Mouse (Mus musculus) forebrain, embryonic 10.5 days (tissue): ENCODE measurements around the gene F2rl1. TPM values are rescaled to one million over a fixed set of nuclear protein-coding genes. Genes with fewer than 3 reads are reported as not detected.

Source experiments
- DNase-seq: peaks from one replicate; pipeline ENCODE4 v3.0.0-alpha.2; 2017; ENCODE audit warnings: low spot score; ENCODE audit errors: extremely low spot score
- H3K27ac ChIP-seq: fragments of 300-500 bp; sonication (generic); 2 replicates; pipeline ENCODE4 v1.5.1; 2016; ENCODE audit warnings: mild to moderate bottlenecking
- H3K27me3 ChIP-seq: fragments of 300-500 bp; sonication (generic); 2 replicates; pipeline ENCODE4 v1.6.1; 2016; ENCODE audit warnings: mild to moderate bottlenecking; ENCODE audit not compliant: poor library complexity, severe bottlenecking
- H3K36me3 ChIP-seq: fragments of 300-500 bp; sonication (generic); replicated peaks from 2 replicates; pipeline ENCODE4 v1.6.1; 2016; ENCODE audit warnings: mild to moderate bottlenecking, moderate library complexity
- H3K4me1 ChIP-seq: fragments of 300-500 bp; sonication (generic); 2 replicates; pipeline ENCODE4 v1.6.1; 2016
- H3K4me3 ChIP-seq: fragments of 300-500 bp; sonication (generic); 2 replicates; pipeline ENCODE4 v1.5.1; 2016; ENCODE audit warnings: mild to moderate bottlenecking, moderate library complexity
- H3K9me3 ChIP-seq: fragments of 300-500 bp; sonication (generic); 2 replicates; pipeline ENCODE4 v1.6.1; 2016; ENCODE audit warnings: mild to moderate bottlenecking, moderate library complexity
- WGBS: fragments of 180-500 bp; shearing (Covaris S2); methylation state at CpG from one replicate; pipeline ENCODE4 v1.1.7; 2016; 5-methylcytosine and 5-hydroxymethylcytosine counted together
- polyA plus RNA-seq: library from polyadenylated mRNA; unstranded; fragments of >200 nt; fragmentation: Nextera tagmentation; extraction: Ambion mirVana; gene quantifications from 2 replicates; pipeline ENCODE4 v1.2.1, GENCODE M21; 2016

Gene F2rl1
- polyA plus RNA-seq, result 0.16 TPM in 1 of 2 replicates, not detected in the other

GRCm38 (mm10) chr13:95524674-95525491 lies at the start of gene F2rl1:
F2rl1 (minus strand) TSS chr13:95525227.
- WGBS, result under 1% methylated on average over 54 of the region's 54 CpGs
- Histone ChIP-seq H3K4me3 (peak within 1 kb of the TSS; percentile 55), H3K4me1 (peaks cover 20% of the 10 kb centered on the region), H3K36me3 (no peaks in the 10 kb centered on the region), H3K27ac (0 out of 2 replicates have a peak within 1 kb of the TSS, but pooled peaks have one; percentile 25), H3K27me3 (peaks cover 66% of the 10 kb centered on the region), H3K9me3 (no peaks in the 10 kb centered on the region)
- DNase-seq, result peak; percentile 40

GRCm38 (mm10) chr13:95570877-95571276 lies 45.9 kb upstream of the F2rl1 start:
- H3K36me3 ChIP-seq, result no peaks in the 10 kb centered on the region
- no peaks in the 10 kb centered on the region for H3K27me3 ChIP-seq
- H3K27ac ChIP-seq, result no peak overlapping the region
- peaks cover 3% of the 10 kb centered on the region; the same call in 1 of the 2 replicates for H3K9me3 ChIP-seq
- 98% methylated on average over 4 of the region's 4 CpGs for WGBS
- H3K4me3 ChIP-seq, result no peak overlapping the region
- no peak for DNase-seq
- no peaks in the 10 kb centered on the region for H3K4me1 ChIP-seq

DNA sequence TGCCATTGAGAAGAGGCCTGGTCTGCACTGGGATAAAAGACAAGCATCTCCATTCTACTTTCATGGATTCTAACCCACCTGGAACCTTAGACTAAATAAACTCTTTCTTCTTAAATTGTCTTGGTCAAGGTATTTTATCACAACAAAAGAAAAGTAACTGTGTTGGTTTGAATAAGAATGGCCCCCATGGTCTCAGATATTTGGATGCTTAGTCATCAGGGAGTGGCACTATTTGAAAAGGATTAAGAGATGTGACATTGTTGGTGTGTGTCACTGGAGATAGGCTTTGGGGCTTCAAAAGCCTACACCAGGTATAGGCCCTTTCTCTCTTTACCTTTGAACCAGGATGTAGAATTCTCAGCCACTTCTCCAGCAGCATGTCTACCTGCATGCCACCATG lies 44.3 kb upstream of the F2rl1 start:
- H3K27me3 ChIP-seq, result no peaks in the 10 kb centered on the region
- H3K27ac ChIP-seq, result no peak overlapping the region
- no peaks in the 10 kb centered on the region for H3K36me3 ChIP-seq
- DNase-seq, result no peak
- H3K9me3 ChIP-seq, result peaks cover 3% of the 10 kb centered on the region; the same call in 1 of the 2 replicates
- H3K4me3 ChIP-seq, result no peak overlapping the region
- no peaks in the 10 kb centered on the region for H3K4me1 ChIP-seq

DNA sequence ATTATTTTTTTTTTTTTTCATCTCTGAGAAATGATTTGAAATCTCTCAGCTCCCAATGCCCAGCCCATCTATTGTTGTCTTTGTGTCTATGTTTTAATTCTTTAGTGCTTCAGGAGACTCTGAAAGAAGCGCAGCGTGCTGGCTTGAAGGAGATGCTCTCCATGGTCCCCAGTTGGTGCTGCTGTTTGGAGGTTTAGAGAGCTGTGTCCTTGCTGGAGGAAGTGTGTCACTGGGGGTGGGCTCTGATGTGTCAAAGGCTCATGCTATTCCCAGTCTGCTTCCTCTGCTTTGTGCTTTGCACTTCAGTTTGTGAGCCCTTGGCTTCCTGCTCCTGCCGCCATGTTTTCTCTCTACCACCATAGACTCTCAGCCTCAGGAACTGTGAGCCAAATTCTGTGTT lies 43.3 kb upstream of the F2rl1 start:
- no peaks in the 10 kb centered on the region for H3K36me3 ChIP-seq
- no peak overlapping the region for H3K4me3 ChIP-seq
- H3K9me3 ChIP-seq, result peaks cover 3% of the 10 kb centered on the region; the same call in 1 of the 2 replicates
- WGBS, result 97% methylated on average over 3 of the region's 3 CpGs
- H3K27ac ChIP-seq, result no peak overlapping the region
- H3K4me1 ChIP-seq, result no peaks in the 10 kb centered on the region
- H3K27me3 ChIP-seq, result no peaks in the 10 kb centered on the region
- DNase-seq, result no peak

DNA sequence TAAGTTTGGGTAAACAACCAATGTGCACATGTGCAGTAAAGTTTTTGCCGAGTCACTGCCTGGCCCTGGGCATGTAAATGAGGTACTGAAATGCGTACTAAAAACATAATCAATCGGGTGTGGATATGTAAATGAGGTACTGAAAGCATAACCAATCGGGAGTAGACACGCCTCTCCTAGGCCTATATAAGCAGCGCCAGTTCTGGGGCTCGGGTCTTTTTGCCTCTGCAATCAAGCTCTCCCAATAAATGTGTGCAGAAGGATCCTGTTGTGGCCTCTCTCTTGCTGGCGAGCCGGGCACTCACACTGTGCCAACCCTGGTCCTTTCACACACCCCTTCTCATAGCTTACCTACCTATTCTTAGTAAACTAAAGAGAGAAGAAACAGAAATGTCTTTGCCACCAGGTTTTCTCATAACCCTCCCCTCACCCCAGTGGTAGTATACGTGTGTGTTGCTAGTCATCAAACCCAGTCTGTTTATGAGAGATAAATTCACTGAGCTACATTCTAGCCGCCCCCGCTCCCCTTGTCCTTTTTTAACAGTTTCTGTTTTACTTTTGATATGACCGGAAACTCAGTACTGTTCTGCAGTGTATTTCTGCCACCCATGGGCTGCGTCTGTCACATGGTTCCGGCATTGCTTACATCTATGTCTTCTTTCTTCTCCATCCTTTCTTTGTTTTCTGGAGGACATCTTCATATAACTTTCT lies 42.0 kb upstream of the F2rl1 start:
- no peak for DNase-seq
- Histone ChIP-seq H3K4me3 (no peak overlapping the region), H3K4me1 (no peaks in the 10 kb centered on the region), H3K36me3 (no peaks in the 10 kb centered on the region), H3K27ac (no peak overlapping the region), H3K27me3 (no peaks in the 10 kb centered on the region), H3K9me3 (peaks cover 3% of the 10 kb centered on the region; the same call in 1 of the 2 replicates)
- WGBS, result 94% methylated on average over 15 of the region's 15 CpGs

DNA sequence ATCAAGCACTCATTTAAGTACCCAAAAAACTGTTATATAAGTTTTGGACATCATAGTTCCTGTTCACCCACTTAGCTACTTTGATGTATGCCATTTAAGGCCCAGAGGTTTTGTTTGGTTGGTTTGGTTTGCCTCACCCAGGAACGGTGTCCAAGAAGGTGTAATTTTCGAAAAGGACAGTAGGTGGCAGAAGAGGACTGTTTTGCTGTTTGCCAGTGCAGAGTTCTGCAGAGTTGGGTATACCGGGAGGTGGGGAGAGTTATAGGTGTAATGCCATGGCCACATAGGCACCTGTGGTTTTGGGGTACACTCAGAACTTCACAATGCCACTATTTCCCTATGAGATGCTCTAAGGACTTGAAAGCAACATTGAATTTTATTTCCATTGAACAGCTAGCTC lies 38.7 kb upstream of the F2rl1 start:
- WGBS, result 4% methylated on average over 3 of the region's 3 CpGs
- DNase-seq, result peak; percentile 59
- Histone ChIP-seq H3K9me3 (no peaks in the 10 kb centered on the region), H3K4me3 (no peak overlapping the region), H3K36me3 (no peaks in the 10 kb centered on the region), H3K27ac (no peak overlapping the region), H3K27me3 (no peaks in the 10 kb centered on the region), H3K4me1 (no peaks in the 10 kb centered on the region)

GRCm38 (mm10) chr13:95563066-95563610 lies 38.1 kb upstream of the F2rl1 start:
- no peaks in the 10 kb centered on the region for H3K9me3 ChIP-seq
- no peaks in the 10 kb centered on the region for H3K36me3 ChIP-seq
- H3K4me3 ChIP-seq, result no peak overlapping the region
- no peaks in the 10 kb centered on the region for H3K4me1 ChIP-seq
- DNase-seq, result no peak
- no peaks in the 10 kb centered on the region for H3K27me3 ChIP-seq
- WGBS, result 75% methylated on average over 10 of the region's 10 CpGs
- H3K27ac ChIP-seq, result no peak overlapping the region

DNA sequence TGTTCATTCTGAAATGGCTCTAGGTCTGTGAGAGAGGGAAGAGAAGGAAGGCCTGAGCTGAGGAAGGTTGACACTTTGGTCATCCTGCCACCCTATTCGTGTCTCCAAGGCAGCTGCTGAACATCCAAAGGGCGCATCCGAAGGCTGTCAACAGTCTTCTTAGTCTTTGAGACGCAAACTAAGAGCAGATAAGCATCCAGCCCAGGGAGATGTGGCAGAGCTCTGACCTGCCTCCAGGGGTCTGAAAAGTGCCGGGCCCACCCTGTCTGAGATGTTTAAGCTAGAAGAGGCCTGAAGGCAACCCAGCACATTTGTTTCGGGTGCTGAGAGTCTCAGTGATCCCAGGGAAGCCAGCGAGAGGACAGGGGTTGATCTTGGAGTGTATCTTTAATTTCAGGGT lies 32.3 kb upstream of the F2rl1 start:
- no peak overlapping the region for H3K27ac ChIP-seq
- H3K4me1 ChIP-seq, result no peaks in the 10 kb centered on the region
- DNase-seq, result no peak

GRCm38 (mm10) chr13:95553885-95554492 lies 29.0 kb upstream of the F2rl1 start:
- Histone ChIP-seq H3K9me3 (no peaks in the 10 kb centered on the region), H3K4me3 (no peak overlapping the region), H3K27me3 (0 out of 2 replicates have a peak, but pooled peaks cover 4% of the 10 kb centered on the region), H3K4me1 (peaks cover 10% of the 10 kb centered on the region), H3K27ac (no peak overlapping the region), H3K36me3 (no peaks in the 10 kb centered on the region)
- no peak for DNase-seq
- WGBS, result 85% methylated on average over 11 of the region's 11 CpGs

More for the DNA sequence above, 32.3 kb upstream of the F2rl1 start:
- Histone ChIP-seq H3K9me3 (no peaks in the 10 kb centered on the region), H3K36me3 (no peaks in the 10 kb centered on the region), H3K4me3 (no peak overlapping the region), H3K27me3 (no peaks in the 10 kb centered on the region)
- WGBS, result 81% methylated on average over 7 of the region's 7 CpGs

DNA sequence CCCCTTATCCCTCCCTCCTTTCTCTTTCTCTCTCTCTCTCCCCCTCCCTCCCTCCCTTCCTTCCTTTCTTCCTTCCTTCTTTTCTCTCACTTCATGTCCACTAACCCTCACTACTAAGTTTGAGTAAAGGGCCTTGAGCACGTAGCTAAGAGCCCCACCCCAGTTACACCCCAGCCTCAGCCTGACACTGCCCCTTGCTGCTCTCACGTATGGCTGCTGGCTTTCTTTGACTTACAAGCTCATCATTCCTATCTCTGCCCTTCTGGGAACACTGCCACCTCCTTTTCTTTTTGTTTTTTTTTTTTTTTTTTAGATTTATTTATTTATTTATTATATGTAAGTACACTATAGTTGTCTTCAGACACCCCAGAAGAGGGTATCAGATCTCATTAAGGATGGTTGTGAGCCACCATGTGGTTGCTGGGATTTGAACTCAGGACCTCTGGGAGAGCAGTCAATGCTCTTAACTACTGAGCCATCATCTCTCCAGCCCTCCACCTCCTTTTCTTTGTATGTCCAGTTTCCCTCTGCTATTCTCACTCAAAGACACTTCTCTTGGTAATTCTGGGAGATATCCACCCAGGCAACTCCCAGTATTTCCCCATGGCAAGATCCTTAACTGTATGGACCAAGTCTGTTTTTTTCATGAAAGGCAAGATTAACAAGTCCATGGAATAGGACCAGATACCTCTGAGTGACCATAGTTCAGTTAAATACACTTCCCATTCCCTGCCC lies 25.8 kb upstream of the F2rl1 start:
- Histone ChIP-seq H3K36me3 (no peaks in the 10 kb centered on the region), H3K4me1 (peaks cover 38% of the 10 kb centered on the region), H3K27ac (no peak overlapping the region), H3K4me3 (no peak overlapping the region), H3K9me3 (no peaks in the 10 kb centered on the region), H3K27me3 (peaks cover 11% of the 10 kb centered on the region; the same call in 1 of the 2 replicates)
- WGBS, result 83% methylated on average over 2 of the region's 2 CpGs
- DNase-seq, result no peak

GRCm38 (mm10) chr13:95549421-95549820 lies 24.4 kb upstream of the F2rl1 start:
- WGBS, result 14% methylated on average over 3 of the region's 3 CpGs

GRCm38 (mm10) chr13:95548856-95549255 lies 23.8 kb upstream of the F2rl1 start:
- peak overlapping the region; percentile 27 for H3K4me3 ChIP-seq
- H3K27me3 ChIP-seq, result peaks cover 11% of the 10 kb centered on the region; the same call in 1 of the 2 replicates

More at GRCm38 (mm10) chr13:95549421-95549820, 24.4 kb upstream of the F2rl1 start:
- peaks cover 40% of the 10 kb centered on the region for H3K4me1 ChIP-seq
- H3K27me3 ChIP-seq, result peaks cover 11% of the 10 kb centered on the region; the same call in 1 of the 2 replicates
- no peaks in the 10 kb centered on the region for H3K36me3 ChIP-seq
- H3K27ac ChIP-seq, result peak overlapping the region; percentile 67
- DNase-seq, result no peak
- H3K9me3 ChIP-seq, result no peaks in the 10 kb centered on the region
- no peak overlapping the region for H3K4me3 ChIP-seq

More at GRCm38 (mm10) chr13:95548856-95549255, 23.8 kb upstream of the F2rl1 start:
- H3K27ac ChIP-seq, result peak overlapping the region; percentile 73; the same call in 1 of the 2 replicates
- H3K9me3 ChIP-seq, result no peaks in the 10 kb centered on the region
- H3K36me3 ChIP-seq, result no peaks in the 10 kb centered on the region
- DNase-seq, result no peak
- WGBS, result 11% methylated on average over 6 of the region's 6 CpGs
- peaks cover 40% of the 10 kb centered on the region for H3K4me1 ChIP-seq
